Mouse (Mus musculus): ENCODE results near the gene Tmprss4.

Tmprss4 gene

DNA sequence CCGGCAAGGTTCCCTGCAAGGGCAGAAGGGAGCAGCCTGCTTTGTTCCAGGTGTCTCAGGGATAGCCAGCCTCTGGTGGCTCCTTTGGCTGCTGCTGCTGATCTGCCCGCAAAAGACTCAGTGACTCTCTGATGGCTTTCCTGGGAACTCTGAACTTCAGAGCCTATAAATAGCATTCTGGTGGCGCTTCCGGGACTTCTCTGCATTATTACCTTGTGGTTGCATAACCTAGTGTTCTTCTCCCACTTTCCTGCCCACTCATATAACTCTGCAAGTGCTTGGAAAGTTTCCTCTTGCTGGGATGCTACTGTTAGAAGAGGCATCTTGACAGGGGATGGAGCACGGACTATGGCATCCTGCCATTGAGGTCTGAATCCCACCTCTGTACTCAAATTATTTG lies 6.3 kb downstream of the Tmprss4 start:
- DNase-seq (ENCODE audit: low spot score in 2 of 2): no peak

DNA sequence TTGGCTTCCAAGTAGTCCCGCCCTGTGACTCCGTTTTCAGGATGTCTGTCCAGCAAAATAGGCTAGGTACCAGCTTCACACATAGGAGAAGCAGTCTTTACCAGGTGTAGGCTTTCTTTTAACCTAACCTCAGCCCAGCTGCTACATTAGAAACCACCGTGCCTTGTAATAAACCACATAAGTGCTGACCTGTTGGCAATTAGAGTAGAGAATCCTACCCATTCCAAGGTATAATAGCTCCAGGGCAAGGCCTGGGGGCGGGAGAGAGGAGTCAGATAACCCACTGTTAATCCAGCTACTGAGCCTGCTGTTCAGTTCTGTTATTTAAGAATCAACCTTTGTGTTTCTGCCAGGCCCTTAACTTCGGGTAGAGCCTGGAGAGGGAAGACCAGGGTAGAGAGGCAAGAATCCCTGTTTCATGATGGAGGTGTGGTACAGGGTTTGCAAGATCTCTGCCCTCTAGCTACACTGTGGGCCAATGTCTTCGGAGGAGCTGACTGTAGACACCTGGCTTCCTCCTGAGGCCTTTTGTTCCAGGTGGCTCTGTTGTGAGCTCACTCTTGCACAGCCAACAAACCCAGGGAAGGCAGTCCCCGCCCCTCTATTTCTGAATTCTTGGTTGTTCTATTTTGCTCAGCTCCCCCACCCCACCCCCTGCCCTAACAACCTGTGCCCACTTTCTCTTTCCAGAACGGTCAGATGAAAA lies 7.6 kb downstream of the Tmprss4 start:
- no peak for DNase-seq (ENCODE audit: low spot score in 2 of 2)

DNA sequence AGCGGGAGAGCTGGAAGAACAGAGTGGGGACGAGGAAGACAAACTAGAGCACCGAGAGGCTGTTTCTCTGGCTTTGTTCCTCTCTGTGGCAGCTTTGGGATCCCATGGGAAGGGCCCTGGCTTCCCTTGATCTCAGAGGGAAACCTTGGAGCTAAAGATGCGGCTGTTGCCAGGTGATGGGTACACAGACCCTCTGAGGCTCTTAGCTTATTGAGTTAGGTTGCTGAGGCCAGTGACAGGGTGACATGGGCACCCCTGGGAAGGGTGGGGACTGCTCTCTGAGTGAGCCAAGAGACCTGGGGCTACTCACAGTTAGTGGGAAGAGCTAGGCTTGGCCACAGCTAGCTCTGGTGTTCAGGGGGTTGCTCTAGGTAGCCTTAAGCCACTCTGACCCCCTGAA lies 8.4 kb downstream of the Tmprss4 start:
- DNase-seq (ENCODE audit: low spot score in 2 of 2): no peak

DNA sequence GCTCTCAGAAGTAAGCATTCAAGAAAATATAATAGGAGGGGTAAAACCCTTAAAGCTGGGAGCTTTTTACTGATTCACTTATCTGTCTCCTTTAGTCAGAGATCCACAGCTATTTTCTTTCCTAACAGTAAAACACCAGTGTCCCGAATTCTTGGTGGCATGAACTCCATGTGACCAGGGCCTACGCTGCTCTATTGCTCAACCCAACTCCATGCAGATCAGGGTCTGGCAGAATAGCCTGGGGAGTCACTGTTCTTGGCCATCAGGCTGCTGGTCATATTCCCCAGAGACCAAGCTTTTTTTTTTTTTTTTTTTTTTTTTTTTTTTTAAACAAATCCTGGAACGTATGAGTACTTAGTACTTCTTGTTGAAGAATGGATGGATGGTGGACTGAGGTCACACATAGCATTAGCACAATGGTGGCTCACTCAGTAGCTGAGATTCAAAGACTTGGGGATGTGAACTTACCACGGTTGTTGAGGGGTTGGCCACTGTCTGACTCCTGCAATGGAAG lies 14.2 kb downstream of the Tmprss4 start:
- DNase-seq (ENCODE audit: low spot score in 2 of 2): no peak

DNA sequence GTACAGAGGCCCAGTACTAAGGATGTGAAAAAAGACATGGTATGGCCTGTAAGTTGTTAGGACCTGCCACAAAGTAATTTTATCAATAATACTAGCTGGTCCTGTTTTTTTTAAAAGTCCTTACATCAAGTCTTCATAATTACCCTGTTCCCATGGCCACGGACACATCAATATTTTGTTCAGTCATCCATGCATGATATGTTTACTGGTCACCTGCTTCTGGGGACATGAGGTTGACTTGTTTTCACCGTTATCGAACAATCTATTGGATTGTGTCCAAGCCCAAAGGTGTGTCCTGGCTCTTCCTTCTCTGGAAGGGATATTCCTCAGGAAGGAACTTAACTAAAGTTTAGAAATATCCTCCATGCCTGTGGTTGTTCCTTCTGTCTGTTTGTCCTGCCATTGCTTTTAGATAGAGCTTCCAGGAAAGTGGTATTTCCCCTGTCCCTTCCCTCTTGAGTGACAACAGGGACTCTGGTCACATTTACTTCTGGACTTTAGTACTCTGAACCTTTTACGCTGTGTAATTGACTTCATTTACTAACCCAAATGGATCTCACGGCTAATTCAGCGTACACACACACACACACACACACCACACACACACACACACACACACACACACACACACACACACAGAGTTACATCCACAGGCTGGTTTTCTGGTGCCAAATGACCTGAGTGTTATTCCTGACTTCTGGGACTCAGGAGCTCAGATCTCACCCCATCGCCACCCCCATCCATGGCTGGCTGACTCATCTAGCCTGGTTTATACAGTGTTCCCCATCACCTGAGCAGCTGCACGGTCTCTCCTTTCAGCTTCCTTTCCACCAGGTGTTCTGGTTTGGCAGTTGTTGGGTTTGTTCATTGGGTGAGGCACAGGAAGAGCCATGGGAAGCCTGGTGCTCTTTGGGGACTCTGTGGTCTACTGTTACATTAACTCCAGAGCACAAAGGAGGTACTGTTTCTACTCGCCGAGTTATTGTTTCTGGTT lies 15.0 kb downstream of the Tmprss4 start:
- DNase-seq (ENCODE audit: low spot score in 2 of 2): no peak

DNA sequence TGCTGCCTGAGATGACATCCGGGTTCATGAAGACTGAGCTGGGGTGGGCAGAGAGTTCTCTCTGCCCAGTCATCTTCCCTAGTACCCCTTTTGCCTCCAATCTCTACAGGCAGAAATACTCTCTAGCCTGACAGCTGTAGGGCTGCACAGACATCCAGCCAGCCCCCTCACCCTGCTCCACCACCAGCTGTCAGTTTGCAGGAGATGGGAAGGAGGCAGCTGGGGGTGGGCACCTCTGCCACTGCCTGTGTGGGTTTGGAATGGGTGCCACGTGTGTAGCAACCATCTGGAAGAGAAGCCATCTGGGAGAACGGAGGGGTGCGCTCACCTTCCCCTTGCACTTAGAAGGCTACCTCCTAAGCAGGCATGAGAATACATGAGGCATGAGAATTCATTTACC lies 18.6 kb downstream of the Tmprss4 start:
- no peak for DNase-seq (ENCODE audit: low spot score in 2 of 2)

DNA sequence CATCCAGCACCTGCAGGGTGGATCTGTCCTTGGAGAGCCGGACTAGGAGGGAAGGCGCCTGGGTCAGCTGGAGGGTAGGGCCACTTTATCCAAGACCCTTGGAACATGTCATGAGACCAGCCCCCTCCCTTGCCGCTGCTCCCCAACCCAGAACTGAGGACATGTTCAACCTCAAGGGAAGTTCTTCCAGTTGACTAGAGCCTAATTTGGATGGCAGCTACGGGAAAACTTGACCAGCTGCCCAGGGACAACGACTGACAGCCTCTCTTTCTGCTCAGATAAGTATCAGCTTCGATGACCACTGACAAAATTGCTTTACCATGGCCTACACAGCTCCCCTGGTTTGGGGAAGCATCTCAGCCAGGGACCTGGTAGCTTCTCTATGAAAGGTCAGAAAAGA lies 20.6 kb downstream of the Tmprss4 start:
- no peak for DNase-seq (ENCODE audit: low spot score in 2 of 2)

DNA sequence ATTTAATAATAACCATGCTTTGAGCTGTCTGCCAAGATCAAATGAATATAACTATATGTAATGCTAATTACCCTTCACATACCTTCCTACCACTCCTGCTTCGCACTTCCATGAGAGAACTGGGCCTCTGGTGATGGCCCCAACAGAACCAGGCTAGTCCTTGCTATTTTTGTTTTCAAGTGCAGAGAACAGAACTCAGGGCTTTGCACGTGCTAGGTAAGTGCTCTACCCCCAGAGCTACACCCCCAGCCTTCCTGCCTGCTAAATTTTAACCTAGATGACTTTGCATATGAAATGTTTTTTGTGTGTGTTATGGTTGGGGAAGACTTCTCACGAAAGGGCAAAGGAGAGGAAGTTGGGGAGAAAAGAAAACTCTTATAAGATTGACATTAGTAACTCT lies 21.4 kb downstream of the Tmprss4 start:
- no peak for DNase-seq (ENCODE audit: low spot score in 2 of 2)

DNA sequence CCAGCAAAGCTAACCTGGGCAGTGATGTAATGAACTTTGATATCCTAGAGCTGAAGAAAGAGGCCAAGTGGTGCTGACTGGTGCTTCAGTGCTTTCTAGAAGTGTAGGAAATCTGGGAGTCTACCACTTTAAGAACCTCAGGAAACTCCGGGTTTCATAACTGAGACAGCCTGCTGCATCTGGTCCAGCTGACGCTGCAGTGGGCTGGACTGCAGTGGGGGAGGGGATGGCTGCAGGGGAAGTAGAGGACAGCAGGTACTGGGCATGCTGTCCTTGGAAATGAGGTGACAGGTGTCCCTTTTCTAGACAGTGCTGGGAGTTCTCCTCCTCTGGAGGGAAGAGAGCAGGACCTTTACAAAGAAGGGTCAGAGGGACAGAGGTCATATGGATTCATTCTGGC lies 22.1 kb downstream of the Tmprss4 start, which contains the start of gene BC049352:
BC049352 (plus strand) TSS at position 238 of the 400 bp plus-strand sequence.
- no peak for DNase-seq (ENCODE audit: low spot score in 2 of 2)

DNA sequence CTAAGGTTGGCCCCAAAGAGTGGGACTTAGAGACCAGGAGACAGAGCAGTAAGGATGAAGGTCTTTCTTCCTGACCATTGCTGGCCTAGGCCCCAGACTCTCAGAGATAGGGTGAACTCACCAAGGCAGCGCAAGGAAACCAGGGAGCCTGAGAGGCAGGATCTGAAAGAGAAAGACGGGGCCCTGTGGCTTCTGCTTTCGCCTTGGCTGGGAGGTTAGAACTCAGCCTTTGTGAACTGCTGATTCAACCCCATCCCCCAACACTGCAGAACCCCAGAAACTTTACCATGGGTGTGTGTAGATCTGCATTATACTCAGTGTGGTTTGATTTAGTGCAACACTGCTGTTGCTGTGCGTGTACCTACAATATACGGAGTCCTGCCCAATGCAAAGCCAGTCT lies 24.6 kb downstream of the Tmprss4 start:
- DNase-seq (ENCODE audit: low spot score in 2 of 2): no peak

DNA sequence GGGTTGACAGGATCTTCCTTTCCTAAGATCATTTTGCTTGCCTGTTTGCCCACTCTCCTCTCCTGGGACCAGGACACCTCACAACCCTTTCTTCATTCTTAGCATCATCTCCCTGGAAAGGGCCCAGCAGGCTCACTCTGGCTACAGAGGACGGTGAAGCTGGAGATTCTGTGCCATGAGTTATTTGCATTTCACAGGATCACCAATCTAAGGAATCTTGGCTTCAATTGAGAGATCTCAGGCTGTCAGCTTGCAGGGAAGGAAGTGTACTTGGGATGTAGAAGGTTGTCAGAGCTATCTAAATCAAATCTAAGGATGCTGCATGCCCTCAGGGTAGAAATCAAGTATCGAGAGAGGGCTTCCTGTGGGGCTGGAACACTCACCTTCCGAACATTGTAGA lies 30.4 kb downstream of the Tmprss4 start:
- no peak for DNase-seq (ENCODE audit: low spot score in 2 of 2)

DNA sequence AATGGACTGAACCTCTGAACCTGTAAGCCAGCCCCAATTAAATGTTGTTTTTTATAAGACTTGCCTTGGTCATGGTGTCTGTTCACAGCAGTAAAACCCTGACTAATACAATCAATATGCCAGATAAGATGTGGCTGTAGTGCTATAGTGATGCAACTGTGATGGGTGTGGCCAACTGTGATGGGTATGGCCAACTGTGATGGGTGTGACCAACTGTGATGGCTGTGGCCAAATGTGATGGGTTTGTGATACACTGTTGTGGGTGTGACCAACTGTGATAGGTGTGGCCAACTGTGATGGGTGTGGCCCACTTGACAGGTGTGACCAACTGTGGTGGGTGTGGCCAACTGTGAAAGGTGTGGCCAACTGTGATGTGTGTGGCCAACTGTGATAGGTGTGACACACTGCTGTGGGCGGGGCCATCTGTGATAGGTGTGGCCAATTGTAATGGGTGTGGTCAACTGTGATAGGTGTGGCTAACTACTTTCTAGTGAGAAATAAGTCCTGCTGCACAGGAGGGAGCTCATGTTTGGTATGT lies 32.8 kb downstream of the Tmprss4 start:
- DNase-seq (ENCODE audit: low spot score in 2 of 2): no peak

DNA sequence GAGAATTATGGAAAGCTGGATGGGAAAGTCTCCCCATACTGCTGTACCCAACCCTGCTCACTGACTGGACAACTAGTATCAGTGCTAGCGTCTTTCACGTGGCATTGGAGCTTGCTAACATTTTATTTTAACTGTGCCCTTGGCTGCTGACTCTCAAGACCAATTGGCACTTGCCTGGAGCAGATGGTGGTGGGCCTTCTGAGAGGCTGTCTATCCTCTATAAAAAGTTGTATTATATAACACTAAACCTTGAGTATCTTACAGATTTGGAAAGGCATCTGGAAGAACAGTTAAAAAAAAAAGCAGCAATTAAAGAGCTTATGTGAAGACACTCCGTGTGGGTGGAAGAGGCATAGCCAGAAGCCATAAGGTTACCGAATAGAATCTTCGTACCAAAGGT lies 33.7 kb downstream of the Tmprss4 start:
- DNase-seq (ENCODE audit: low spot score in 2 of 2): no peak

DNA sequence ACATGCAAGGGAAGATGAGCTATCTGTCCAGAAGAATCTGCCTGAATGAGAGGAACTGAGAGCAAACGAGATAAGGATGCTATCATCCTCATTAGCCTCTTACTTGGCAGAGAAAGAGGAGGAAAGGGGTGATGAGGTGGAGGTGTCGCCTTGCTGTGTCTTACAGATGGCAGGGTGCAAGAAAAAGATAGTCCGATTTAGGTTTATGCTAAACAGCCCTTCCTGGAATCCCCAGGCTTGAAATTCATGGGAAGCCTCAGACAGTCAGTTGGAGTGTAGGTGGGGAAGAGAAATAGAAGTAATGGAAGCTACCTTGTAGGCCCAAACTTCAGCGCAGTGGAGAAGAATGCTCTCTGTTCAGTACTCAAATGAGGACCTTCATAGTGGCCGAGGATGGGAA lies 36.0 kb downstream of the Tmprss4 start:
- no peak for DNase-seq (ENCODE audit: low spot score in 2 of 2)

DNA sequence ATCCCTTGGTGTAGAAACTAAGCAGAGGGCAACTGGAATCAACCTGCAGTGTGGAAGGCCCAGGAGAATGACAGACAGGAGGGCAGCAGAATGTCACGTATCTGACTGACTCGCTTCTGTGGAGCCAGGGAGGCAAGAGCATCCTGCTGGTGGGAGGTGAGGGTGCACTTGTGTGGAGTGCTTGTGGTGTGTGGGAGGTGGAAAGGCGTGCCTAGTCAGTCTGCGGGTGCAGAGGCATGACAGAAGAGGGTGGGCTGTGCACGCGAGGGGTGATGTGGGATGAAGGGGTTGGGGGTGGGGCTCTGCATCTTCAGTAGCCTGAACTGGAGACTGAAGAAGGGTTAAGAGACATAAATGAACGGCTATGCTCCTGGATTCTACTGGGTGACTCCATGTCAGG lies 50.5 kb downstream of the Tmprss4 start:
- DNase-seq (ENCODE audit: low spot score in 2 of 2): no peak

DNA sequence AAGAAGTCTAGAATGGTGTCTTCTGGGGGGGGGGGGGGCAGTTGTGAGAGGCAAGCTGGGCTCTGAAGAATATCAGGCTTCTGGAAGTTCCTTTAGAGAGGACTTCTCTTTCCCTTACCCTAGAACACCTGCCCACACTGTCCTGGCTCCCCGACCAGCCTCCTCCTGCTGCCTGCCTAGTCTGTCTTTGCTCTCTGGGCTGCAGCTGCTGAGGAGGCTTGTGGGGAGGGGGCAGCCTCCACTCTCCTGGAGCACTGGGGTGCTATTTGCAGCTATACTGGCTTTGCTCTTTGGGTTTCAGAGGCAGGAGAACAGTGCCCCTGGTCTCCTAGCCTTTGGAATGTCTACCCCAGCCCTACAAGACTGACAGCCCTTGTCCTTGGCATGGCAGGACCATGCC lies 53.0 kb downstream of the Tmprss4 start:
- DNase-seq (ENCODE audit: low spot score in 2 of 2): no peak

DNA sequence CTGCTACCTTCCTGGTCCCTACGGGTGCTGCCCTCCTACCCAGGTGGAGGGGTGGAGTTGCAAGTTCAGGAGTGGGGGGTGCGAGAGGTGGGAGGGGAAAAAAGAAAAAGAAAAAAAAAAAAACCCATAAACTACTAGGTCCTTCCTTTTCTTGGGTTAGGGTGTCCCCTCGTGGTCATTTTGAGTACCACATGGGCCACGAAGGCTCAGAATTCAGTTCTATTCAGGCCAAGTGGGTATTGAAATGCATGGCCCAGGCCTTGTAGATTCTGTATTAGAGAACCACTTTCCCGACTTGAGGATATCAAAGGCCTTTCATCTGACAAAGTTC lies 57.7 kb downstream of the Tmprss4 start:
- DNase-seq (ENCODE audit: low spot score in 2 of 2): peak; percentile 51 to 77

DNA sequence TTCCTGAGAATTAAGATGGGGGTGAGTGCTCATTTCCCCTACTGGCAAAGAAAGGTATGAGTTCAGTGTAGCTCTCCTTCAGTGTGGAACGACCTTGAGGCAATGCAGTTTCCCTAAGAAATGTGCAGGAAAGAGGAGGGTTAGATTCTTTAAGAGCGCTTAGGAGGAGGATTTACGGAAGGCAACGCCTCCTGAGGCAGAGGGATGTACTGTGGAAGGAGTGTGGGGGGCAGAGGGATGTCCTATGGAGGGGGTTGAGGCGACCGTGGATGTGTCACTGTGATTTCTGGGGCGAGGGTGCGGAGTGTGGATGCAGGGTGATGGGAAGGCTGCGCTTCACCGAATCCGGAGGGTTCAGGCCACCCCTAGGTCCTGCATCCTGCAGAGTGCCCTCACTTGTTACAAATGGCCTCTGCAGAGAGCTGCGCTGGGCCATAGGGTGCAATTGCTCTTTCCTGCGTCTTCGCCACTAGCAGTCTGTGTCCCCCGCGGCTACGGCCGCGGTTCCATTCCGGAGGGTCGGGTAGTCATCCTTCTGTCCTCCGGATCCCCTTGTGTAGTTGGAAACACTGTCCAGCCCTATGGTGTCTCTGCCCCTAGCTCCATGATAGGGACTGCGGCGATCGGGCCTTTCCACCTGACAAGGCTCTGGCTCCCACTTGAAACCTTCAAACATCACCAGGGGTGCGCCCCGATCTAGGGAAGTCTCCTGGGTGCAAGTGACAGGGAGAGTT lies 58.2 kb downstream of the Tmprss4 start:
- no peak for DNase-seq (ENCODE audit: low spot score in 2 of 2)

DNA sequence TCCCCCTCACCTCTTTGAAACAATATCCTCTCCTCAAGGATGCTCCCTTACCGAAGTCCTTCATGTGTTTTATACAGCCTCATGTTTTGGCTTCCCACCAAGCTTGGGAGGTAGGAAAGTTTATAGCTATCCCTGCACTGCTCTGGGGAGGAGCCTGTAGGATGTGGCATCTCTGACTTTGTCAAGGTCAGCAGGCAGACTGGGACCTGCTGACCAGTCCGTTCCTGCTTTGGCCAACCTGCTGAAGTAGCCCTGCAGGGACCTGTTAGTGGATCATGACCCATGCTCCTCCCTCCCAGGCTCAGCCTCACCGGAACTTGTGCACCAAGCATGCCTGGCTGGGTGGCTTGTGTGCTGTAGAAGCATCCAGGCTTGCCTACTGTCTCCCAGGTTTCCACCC lies 61.2 kb downstream of the Tmprss4 start:
- DNase-seq (ENCODE audit: low spot score in 2 of 2): no peak

DNA sequence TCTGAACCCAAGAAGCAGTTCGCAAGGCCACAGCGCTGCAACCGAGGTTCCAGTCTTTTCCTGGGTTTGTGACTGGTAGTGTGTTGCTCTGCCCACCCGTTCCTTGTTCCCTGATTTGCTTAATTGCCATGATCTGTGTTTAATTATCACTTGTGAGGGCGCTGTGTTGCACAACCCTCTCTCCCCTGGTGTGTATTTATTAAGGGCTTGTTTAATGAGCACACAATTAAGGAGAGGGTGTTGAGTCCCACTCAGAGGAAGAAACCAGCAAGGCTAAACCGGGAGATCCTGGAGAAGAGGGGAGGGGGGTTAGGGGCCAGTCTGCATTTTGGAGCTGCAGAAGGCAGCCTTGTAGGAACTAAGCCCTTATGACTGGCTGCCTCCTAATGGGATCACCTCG lies 62.9 kb downstream of the Tmprss4 start:
- DNase-seq (ENCODE audit: low spot score in 2 of 2): no peak

DNA sequence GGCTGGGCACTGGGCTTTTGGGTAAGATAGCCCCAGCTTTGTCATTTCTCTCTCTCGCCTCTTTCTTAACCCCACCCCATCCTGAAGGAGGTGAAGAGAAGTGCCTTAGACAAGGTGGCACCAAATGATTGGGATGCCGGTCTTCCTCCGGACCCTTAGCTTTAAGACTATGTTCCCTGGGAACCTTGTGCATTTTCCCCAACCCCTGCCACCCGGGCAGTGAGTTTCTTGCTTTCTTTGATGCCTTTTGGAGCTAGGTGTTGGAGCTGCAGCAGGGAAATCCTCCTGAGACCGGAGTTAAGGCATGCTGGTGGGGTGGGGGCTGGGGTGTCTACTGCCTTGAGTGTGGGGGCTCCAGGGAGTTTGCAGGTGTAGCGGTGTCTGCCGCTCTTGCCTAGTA lies 64.8 kb downstream of the Tmprss4 start:
- no peak for DNase-seq (ENCODE audit: low spot score in 2 of 2)
